In genomic region chr1:135918644-135919407, GRCm38 (mm10) we compare ENCODE assay signal across 9 mouse cellular contexts. TPM values are rescaled to one million over a fixed set of nuclear protein-coding genes. Genes with fewer than 3 reads are reported as not detected.
DNase-seq lines count a peak whose midpoint lies in the region.
"Had no signal": no experiment of that assay in that cellular context is flagged by ENCODE, and none has a peak within 500 bp of the region (broad histone marks: within the 10 kb centered on the region; RNA-seq: fewer than 3 reads in every experiment).

Gene Pkp1 (minus strand): TSS chr1:135919207.

- DNase-seq in gastrocnemius, postnatal 10 days = peak; percentile 11
- DNase-seq in gastrocnemius, adult 8-10 months (ENCODE audit: low spot score in 2 of 2) = no peak
- DNase-seq in urinary bladder, adult 2 months (ENCODE audit: low spot score) = peak; percentile 38
- no peak for DNase-seq in urinary bladder, postnatal 10 days (ENCODE audit: low spot score)
- DNase-seq in lung, postnatal 4 days = peak; percentile 23 to 45
- DNase-seq in layer of hippocampus, adult 11-12 months (ENCODE audit: low spot score) = no peak
- no peak for DNase-seq in right cerebral cortex, adult 18-20 months
- no peak for DNase-seq in layer of hippocampus, postnatal 36 days

RNA-seq across cellular contexts. Expression of gene Pkp1, which starts in this region (rescaled TPM):
- total RNA-seq in gastrocnemius, postnatal 10 days (2021) = under 1 TPM in 1 of 2 experiments, not detected in 1; 0.07 TPM
- total RNA-seq in gastrocnemius, adult 8-10 months (2022) = under 1 TPM in 1 of 4 experiments, not detected in 3; 0.11 TPM
- polyA plus RNA-seq in urinary bladder, adult 2 months (2012; rRNA removed) = 3.5 and 4.4 TPM in 2 replicates
- total RNA-seq in layer of hippocampus, postnatal 36 days (2021) = not detected
- total RNA-seq: monocyte, adult 5-6 weeks had no signal

Comparison
In these comparisons a context has a peak if more than half of its experiments do, and no peak if none do; other contexts are left out.
1. DNase-seq: peak in urinary bladder, adult 2 months (single experiment) and lung, postnatal 4 days (2 of 2); none in gastrocnemius, adult 8-10 months (0 of 2), urinary bladder, postnatal 10 days (single experiment), layer of hippocampus, adult 11-12 months (single experiment), right cerebral cortex, adult 18-20 months (single experiment) and layer of hippocampus, postnatal 36 days (0 of 2).
2. Peak in DNase-seq in gastrocnemius, postnatal 10 days; RNA of the gene not detected or under 1 TPM.